Mouse (Mus musculus) lung, adult 18-20 months (tissue): ENCODE measurements around the gene Elmo1.

Experiments
- DNase-seq, 2 experiments: peaks; one replicate each; pipeline ENCODE4 v3.0.0; 2022; ENCODE audit warnings: mixed read lengths in 2 of 2

The Elmo1 gene

GRCm38 (mm10) chr13:20123975-20124374, 33.6 kb downstream of the Elmo1 start:
- no peak for DNase-seq

- DNase-seq, result no peak
Measured at GRCm38 (mm10) chr13:20124965-20125364, 34.6 kb downstream of the Elmo1 start.

- peak in 1 of 2 experiments; percentile 28 for DNase-seq
Measured at GRCm38 (mm10) chr13:20125845-20126244, 35.4 kb downstream of the Elmo1 start.

- DNase-seq, result no peak
Measured at GRCm38 (mm10) chr13:20127553-20127952, 37.2 kb downstream of the Elmo1 start.

- DNase-seq, result no peak
Measured at GRCm38 (mm10) chr13:20128097-20128496, 37.7 kb downstream of the Elmo1 start.

GRCm38 (mm10) chr13:20130731-20131130, 40.3 kb downstream of the Elmo1 start:
- no peak for DNase-seq

GRCm38 (mm10) chr13:20131322-20131997, 41.1 kb downstream of the Elmo1 start:
- DNase-seq, result no peak

GRCm38 (mm10) chr13:20131998-20132371, 41.6 kb downstream of the Elmo1 start:
- no peak for DNase-seq

- DNase-seq, result peak; percentile 39 to 60
Measured at GRCm38 (mm10) chr13:20133602-20134394, 43.4 kb downstream of the Elmo1 start.

GRCm38 (mm10) chr13:20134395-20135225, 44.2 kb downstream of the Elmo1 start:
- DNase-seq, result no peak

- DNase-seq, result no peak
Measured at GRCm38 (mm10) chr13:20136753-20137152, 46.4 kb downstream of the Elmo1 start.

- no peak for DNase-seq
Measured at GRCm38 (mm10) chr13:20138466-20138865, 48.1 kb downstream of the Elmo1 start.

- no peak for DNase-seq
Measured at GRCm38 (mm10) chr13:20139060-20139459, 48.7 kb downstream of the Elmo1 start.

- peak; percentile 32 to 38 for DNase-seq
Measured at GRCm38 (mm10) chr13:20139825-20140665, 49.6 kb downstream of the Elmo1 start.

GRCm38 (mm10) chr13:20142637-20143036, 52.2 kb downstream of the Elmo1 start:
- no peak for DNase-seq

GRCm38 (mm10) chr13:20146848-20147247, 56.5 kb downstream of the Elmo1 start:
- no peak for DNase-seq

- peak; percentile 22 to 64 for DNase-seq
Measured at GRCm38 (mm10) chr13:20147736-20148135, 57.3 kb downstream of the Elmo1 start.

- no peak for DNase-seq
Measured at GRCm38 (mm10) chr13:20150130-20150835, 59.9 kb downstream of the Elmo1 start.

GRCm38 (mm10) chr13:20151302-20151978, 61.0 kb downstream of the Elmo1 start:
- no peak for DNase-seq

GRCm38 (mm10) chr13:20157059-20157458, 66.7 kb downstream of the Elmo1 start:
- no peak for DNase-seq

GRCm38 (mm10) chr13:20157529-20157928, 67.1 kb downstream of the Elmo1 start:
- DNase-seq, result no peak
